Mouse (Mus musculus) intestine, embryonic 16.5 days (tissue): ENCODE data around the gene Isoc2b. TPM values are rescaled to one million over a fixed set of nuclear protein-coding genes. Genes with fewer than 3 reads are reported as not detected.
A peak's percentile ranks its signal among the peaks of the same experiment; 100 is the strongest.

ENCODE experiments used
- ATAC-seq: fragments of 200-750 bp; cut with Nextera tagmentation; 2 replicates; pipeline ENCODE4 v1.8.0; 2017; ENCODE audit warnings: moderate TSS enrichment, moderate library complexity
- H3K27ac ChIP-seq: fragments of 300-500 bp; sonication (generic); 2 replicates; pipeline ENCODE4 v1.5.1; 2014; ENCODE audit warnings: mild to moderate bottlenecking, low read length
- H3K27me3 ChIP-seq: fragments of 300-500 bp; sonication (generic); replicated peaks from 2 replicates; pipeline ENCODE4 v1.6.1; 2014; ENCODE audit warnings: low read length, control low read depth, mixed read lengths; ENCODE audit not compliant: control insufficient read depth, insufficient read depth
- H3K36me3 ChIP-seq: fragments of 300-500 bp; sonication (generic); 2 replicates; pipeline ENCODE4 v1.6.1; 2014; ENCODE audit warnings: low read length, control low read depth; ENCODE audit not compliant: control insufficient read depth, insufficient read depth
- H3K4me1 ChIP-seq: fragments of 300-500 bp; sonication (generic); 2 replicates; pipeline ENCODE4 v1.6.1; 2014; ENCODE audit warnings: low read length, control low read depth, mixed read lengths; ENCODE audit not compliant: control insufficient read depth, insufficient read depth
- H3K4me2 ChIP-seq: fragments of 300-500 bp; sonication (generic); 2 replicates; pipeline ENCODE4 v1.6.1; 2014; ENCODE audit warnings: low read depth, low read length, control low read depth
- H3K4me3 ChIP-seq: fragments of 300-500 bp; sonication (generic); 2 replicates; pipeline ENCODE4 v1.5.1; 2014; ENCODE audit warnings: mild to moderate bottlenecking, low read length
- H3K9ac ChIP-seq: fragments of 300-500 bp; sonication (generic); 2 replicates; pipeline ENCODE4 v1.6.1; 2014; ENCODE audit warnings: low read depth, low read length
- H3K9me3 ChIP-seq: fragments of 300-500 bp; sonication (generic); 2 replicates; pipeline ENCODE4 v1.6.1; 2016; ENCODE audit warnings: low read length, control low read depth; ENCODE audit not compliant: control insufficient read depth
- WGBS: fragments of 180-500 bp; shearing (Covaris S2); extraction: QIAGEN DNeasy Blood & Tissue Kit; methylation state at CpG from one replicate; pipeline ENCODE4 v1.1.7; 2014; 5-methylcytosine and 5-hydroxymethylcytosine counted together
- polyA plus RNA-seq: library from polyadenylated mRNA; unstranded; fragments of >200 nt; fragmentation: Nextera tagmentation; extraction: Ambion mirVana; gene quantifications from 2 replicates; pipeline ENCODE4 v1.2.1, GENCODE M21; 2015

Isoc2b gene
- polyA plus RNA-seq = 17.8 and 22.9 TPM in 2 replicates

GRCm38 (mm10) chr7:4870133-4870532 is at the start of gene Isoc2b:
TSS of gene Isoc2b (minus strand) at chr7:4870258.
- H3K9ac ChIP-seq = no peak within 1 kb of the TSS

GRCm38 (mm10) chr7:4919096-4919495 is 49.0 kb upstream of the Isoc2b start:
- no peaks in the 10 kb centered on the region for H3K9me3 ChIP-seq
- H3K9ac ChIP-seq = no peak overlapping the region
- no peaks in the 10 kb centered on the region for H3K27me3 ChIP-seq
- no peak overlapping the region for H3K27ac ChIP-seq
- H3K36me3 ChIP-seq = peaks cover 21% of the 10 kb centered on the region
- peaks cover 35% of the 10 kb centered on the region for H3K4me1 ChIP-seq
- no peak overlapping the region for H3K4me2 ChIP-seq
- ATAC-seq = no peak
- no peak overlapping the region for H3K4me3 ChIP-seq
- WGBS = 84% methylated on average over 21 of the region's 21 CpGs

More at GRCm38 (mm10) chr7:4870133-4870532, at the start of gene Isoc2b:
- H3K27me3 ChIP-seq = no peaks in the 10 kb centered on the region
- no peak within 1 kb of the TSS for H3K4me2 ChIP-seq
- peaks cover 2% of the 10 kb centered on the region; the same call in 1 of the 2 replicates for H3K4me1 ChIP-seq
- H3K9me3 ChIP-seq = no peaks in the 10 kb centered on the region
- 43% methylated on average over 6 of the region's 6 CpGs for WGBS
- H3K27ac ChIP-seq = no peak within 1 kb of the TSS
- no peak within 1 kb of the TSS for H3K4me3 ChIP-seq
- H3K36me3 ChIP-seq = no peaks in the 10 kb centered on the region
- no peak for ATAC-seq

- no peaks in the 10 kb centered on the region for H3K27me3 ChIP-seq
- no peak overlapping the region for H3K27ac ChIP-seq
- H3K4me1 ChIP-seq = peaks cover 31% of the 10 kb centered on the region
- ATAC-seq = no peak
- no peak overlapping the region for H3K4me2 ChIP-seq
- no peaks in the 10 kb centered on the region for H3K9me3 ChIP-seq
- H3K9ac ChIP-seq = no peak overlapping the region
- H3K4me3 ChIP-seq = no peak overlapping the region
- WGBS = 94% methylated on average over 15 of the region's 15 CpGs
- H3K36me3 ChIP-seq = peaks cover 21% of the 10 kb centered on the region
Measured at GRCm38 (mm10) chr7:4918681-4919080, 48.6 kb upstream of the Isoc2b start.

- Histone ChIP-seq H3K36me3 (peaks cover 21% of the 10 kb centered on the region), H3K27ac (no peak overlapping the region), H3K27me3 (no peaks in the 10 kb centered on the region), H3K4me2 (no peak overlapping the region), H3K9me3 (no peaks in the 10 kb centered on the region), H3K9ac (no peak overlapping the region), H3K4me1 (peaks cover 19% of the 10 kb centered on the region), H3K4me3 (no peak overlapping the region)
- WGBS = 86% methylated on average over 2 of the region's 2 CpGs
- no peak for ATAC-seq
Measured at GRCm38 (mm10) chr7:4917494-4917893, 47.4 kb upstream of the Isoc2b start.

GRCm38 (mm10) chr7:4915669-4916416 is 45.8 kb upstream of the Isoc2b start:
- H3K27me3 ChIP-seq = no peaks in the 10 kb centered on the region
- peak; percentile 66 for ATAC-seq
- peak overlapping the region; percentile 96 for H3K27ac ChIP-seq
- no peaks in the 10 kb centered on the region for H3K9me3 ChIP-seq
- H3K4me1 ChIP-seq = peaks cover 18% of the 10 kb centered on the region
- peak overlapping the region; percentile 85 for H3K9ac ChIP-seq
- peak overlapping the region; percentile 87 for H3K4me2 ChIP-seq
- peaks cover 20% of the 10 kb centered on the region for H3K36me3 ChIP-seq
- H3K4me3 ChIP-seq = peak overlapping the region; percentile 69
- 14% methylated on average over 14 of the region's 14 CpGs for WGBS

- Histone ChIP-seq H3K36me3 (peaks cover 13% of the 10 kb centered on the region), H3K4me2 (peak within 1 kb of the TSS; percentile 87), H3K4me3 (peak within 1 kb of the TSS; percentile 69), H3K9ac (peak within 1 kb of the TSS; percentile 85), H3K27me3 (no peaks in the 10 kb centered on the region), H3K9me3 (no peaks in the 10 kb centered on the region), H3K27ac (peak within 1 kb of the TSS; percentile 96), H3K4me1 (peaks cover 18% of the 10 kb centered on the region)
- peak; percentile 91 for ATAC-seq
- WGBS = under 1% methylated on average over 56 of the region's 56 CpGs
Measured at GRCm38 (mm10) chr7:4915007-4915665, 45.1 kb upstream of the Isoc2b start, which contains the start of gene Zfp628. TSS of gene Zfp628 (plus strand) at chr7:4915217.

- Histone ChIP-seq H3K9ac (no peak overlapping the region), H3K27ac (no peak overlapping the region), H3K9me3 (no peaks in the 10 kb centered on the region), H3K4me3 (no peak overlapping the region), H3K36me3 (no peaks in the 10 kb centered on the region), H3K4me1 (peaks cover 18% of the 10 kb centered on the region), H3K4me2 (no peak overlapping the region), H3K27me3 (no peaks in the 10 kb centered on the region)
- WGBS = 64% methylated on average over 5 of the region's 5 CpGs
- ATAC-seq = no peak
Measured at GRCm38 (mm10) chr7:4912248-4912647, 42.2 kb upstream of the Isoc2b start.

- ATAC-seq = no peak
- Histone ChIP-seq H3K4me1 (peaks cover 12% of the 10 kb centered on the region), H3K27me3 (no peaks in the 10 kb centered on the region), H3K36me3 (no peaks in the 10 kb centered on the region), H3K4me2 (no peak overlapping the region), H3K9me3 (no peaks in the 10 kb centered on the region), H3K9ac (no peak overlapping the region), H3K4me3 (no peak overlapping the region), H3K27ac (no peak overlapping the region)
- 36% methylated on average over 9 of the region's 9 CpGs for whole genome bisulfite sequencing
Measured at GRCm38 (mm10) chr7:4911561-4911960, 41.5 kb upstream of the Isoc2b start.

GRCm38 (mm10) chr7:4906466-4906950 is 36.5 kb upstream of the Isoc2b start, which contains the start of gene Gm36210:
TSS of gene Gm36210 (minus strand) at chr7:4906516.
- H3K4me1 ChIP-seq = no peaks in the 10 kb centered on the region
- H3K4me2 ChIP-seq = no peak within 1 kb of the TSS
- no peaks in the 10 kb centered on the region for H3K9me3 ChIP-seq
- no peak for ATAC-seq
- H3K9ac ChIP-seq = no peak within 1 kb of the TSS
- H3K36me3 ChIP-seq = no peaks in the 10 kb centered on the region
- no peak within 1 kb of the TSS for H3K4me3 ChIP-seq
- H3K27me3 ChIP-seq = no peaks in the 10 kb centered on the region
- WGBS = 59% methylated on average over 10 of the region's 10 CpGs
- H3K27ac ChIP-seq = no peak within 1 kb of the TSS
